Mouse (Mus musculus) embryonic fibroblast, embryonic 13.5 days (primary cell): ENCODE data around the gene Zfp276. TPM values are rescaled to one million over a fixed set of nuclear protein-coding genes. Genes with fewer than 3 reads are reported as not detected.
"Not testable (repeated sequence)": the region's sequence is repeated elsewhere in the genome, so short reads cannot be mapped to it uniquely, and the experiment has no call there.

Source experiments
- H3K27ac ChIP-seq: 2 replicates; pipeline ENCODE4 v1.5.1; 2012; ENCODE audit warnings: low read length, control low read depth, inconsistent platforms; ENCODE audit not compliant: insufficient read depth
- H3K4me1 ChIP-seq: 2 replicates; pipeline ENCODE4 v1.6.1; 2011; ENCODE audit warnings: low read length; ENCODE audit not compliant: control insufficient read depth, insufficient read depth
- H3K4me3 ChIP-seq: 2 replicates; pipeline ENCODE4 v1.5.1; 2011; ENCODE audit warnings: mild to moderate bottlenecking, control low read depth, low read length; ENCODE audit not compliant: insufficient read depth
- CTCF ChIP-seq: IDR thresholded peaks from 2 replicates; pipeline ENCODE4 v1.5.1; 2011; ENCODE audit warnings: mild to moderate bottlenecking, control low read depth, low read length, moderate library complexity, borderline replicate concordance; ENCODE audit not compliant: insufficient read depth
- POLR2A ChIP-seq: IDR thresholded peaks from 2 replicates; pipeline ENCODE4 v1.6.1; 2011; ENCODE audit warnings: low read depth, mild to moderate bottlenecking, control low read depth, low read length, moderate library complexity
- polyA plus RNA-seq: library from polyadenylated mRNA; stranded (reverse); fragments of >200 nt; gene quantifications from 2 replicates; pipeline ENCODE4 v1.2.4, GENCODE M21; 2011; ENCODE audit warnings: low read depth; ENCODE audit not compliant: missing spikeins, insufficient read length

Zfp276 gene
- polyA plus RNA-seq, 1 experiment, result 13.2 TPM

DNA sequence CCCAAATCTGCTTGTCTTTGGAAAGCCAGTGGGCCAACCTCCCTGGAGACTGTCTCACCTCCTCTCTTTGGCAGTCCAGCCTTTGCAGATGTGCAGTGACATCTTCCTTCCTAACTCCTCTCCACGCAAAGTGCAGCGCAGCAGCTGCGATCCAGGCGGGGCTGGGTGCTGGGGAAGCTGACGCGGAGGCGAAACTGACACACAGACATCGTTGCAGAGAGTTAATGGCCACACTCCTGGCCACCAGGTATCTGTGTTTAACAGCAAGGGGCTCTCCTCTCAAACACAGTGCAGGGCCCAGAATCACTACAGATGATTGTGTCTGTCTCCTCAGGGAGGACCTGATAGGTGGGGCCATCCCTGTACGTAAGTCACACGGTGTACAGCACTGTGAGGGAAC, 17.2 kb downstream of the Zfp276 start:
- Histone ChIP-seq H3K4me3 (no peak overlapping the region), H3K4me1 (no peaks in the 10 kb centered on the region), H3K27ac (no peak overlapping the region)
- TF ChIP-seq CTCF (no peak), POLR2A (no peak)

- no peaks in the 10 kb centered on the region for H3K4me1 ChIP-seq
- H3K4me3 ChIP-seq, result no peak overlapping the region
- no peak overlapping the region for H3K27ac ChIP-seq
- TF ChIP-seq CTCF (no peak), POLR2A (no peak)
Measured at GRCm38 (mm10) chr8:123271901-123272300, 17.9 kb downstream of the Zfp276 start.

DNA sequence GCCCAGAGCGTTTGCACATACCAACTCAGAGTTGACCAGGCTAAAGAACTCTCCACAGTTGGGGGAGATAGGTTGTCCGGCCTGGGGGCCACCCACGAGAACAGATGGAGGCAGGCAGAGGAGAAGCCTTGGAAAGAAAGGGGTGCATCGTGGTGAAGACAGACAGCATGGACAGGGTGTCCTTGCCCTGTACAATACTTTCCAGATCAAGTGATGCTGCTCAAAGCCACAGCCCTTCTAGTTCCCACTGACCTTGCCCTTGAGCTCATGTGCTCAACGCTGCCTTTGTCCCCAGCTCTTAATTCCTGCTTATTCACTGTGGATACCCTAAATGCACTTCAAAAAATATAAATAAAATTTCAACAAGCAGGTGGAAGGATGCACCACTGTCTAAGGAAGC, 20.5 kb downstream of the Zfp276 start:
- Histone ChIP-seq H3K4me3 (no peak overlapping the region), H3K4me1 (peaks cover 2% of the 10 kb centered on the region; the same call in 1 of the 2 replicates), H3K27ac (no peak overlapping the region)
- TF ChIP-seq POLR2A (no peak), CTCF (no peak)

DNA sequence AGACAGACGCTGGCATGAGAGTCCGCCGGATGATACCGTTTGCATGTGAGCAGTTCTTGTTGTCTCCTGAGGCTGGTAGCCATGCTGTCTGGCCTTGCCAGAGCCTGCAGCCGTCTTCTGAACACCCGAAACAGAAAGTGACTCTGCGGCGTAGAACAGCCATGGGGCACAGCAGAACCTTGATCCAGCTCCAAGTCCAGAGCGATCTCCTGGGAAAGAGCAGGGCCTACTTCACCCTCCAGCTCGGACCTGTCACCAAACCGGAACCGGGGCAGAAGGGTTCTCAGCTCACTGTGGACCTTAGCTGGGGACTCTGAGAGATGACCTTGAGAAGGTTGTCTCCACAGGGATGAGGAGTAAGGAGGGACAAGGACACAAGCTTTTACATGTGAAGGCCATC, 21.1 kb downstream of the Zfp276 start:
- Histone ChIP-seq H3K27ac (no peak overlapping the region), H3K4me3 (no peak overlapping the region), H3K4me1 (peaks cover 2% of the 10 kb centered on the region; the same call in 1 of the 2 replicates)
- no peak for TF ChIP-seq CTCF
- TF ChIP-seq POLR2A, result no peak

GRCm38 (mm10) chr8:123278445-123278844, 24.4 kb downstream of the Zfp276 start:
- TF ChIP-seq POLR2A, result no peak
- no peak for TF ChIP-seq CTCF
- Histone ChIP-seq H3K4me1 (peaks cover 2% of the 10 kb centered on the region; the same call in 1 of the 2 replicates), H3K27ac (no peak overlapping the region), H3K4me3 (no peak overlapping the region)

DNA sequence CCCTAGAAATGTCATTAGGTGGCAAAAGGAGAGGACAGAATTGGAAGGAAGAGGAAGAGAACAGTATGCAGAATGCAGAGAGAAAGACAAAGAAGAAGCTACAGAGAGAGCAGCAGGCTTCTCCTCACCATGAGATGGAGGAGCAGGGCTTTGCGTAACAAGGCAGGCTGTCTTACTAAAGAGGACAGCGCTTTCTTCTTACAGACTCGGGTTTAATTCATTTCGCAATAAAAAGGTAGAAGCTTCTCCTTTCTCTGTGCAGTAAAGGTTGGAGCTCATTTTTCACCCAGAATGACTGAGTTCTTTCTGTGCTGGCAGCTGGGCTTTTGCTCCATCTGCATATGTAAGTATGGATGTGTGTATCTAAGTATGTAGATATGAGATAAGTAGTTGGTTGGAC, 25.8 kb downstream of the Zfp276 start:
- Histone ChIP-seq H3K27ac (no peak overlapping the region), H3K4me1 (peaks cover 7% of the 10 kb centered on the region), H3K4me3 (no peak overlapping the region)
- TF ChIP-seq POLR2A, result no peak
- TF ChIP-seq CTCF, result no peak

- Histone ChIP-seq H3K27ac (no peak overlapping the region), H3K4me1 (peaks cover 8% of the 10 kb centered on the region), H3K4me3 (no peak overlapping the region)
- TF ChIP-seq POLR2A (no peak), CTCF (no peak)
Measured at GRCm38 (mm10) chr8:123280302-123281094, 26.5 kb downstream of the Zfp276 start.

GRCm38 (mm10) chr8:123282994-123283393, 29.0 kb downstream of the Zfp276 start:
- H3K4me3 ChIP-seq, H3K27ac ChIP-seq, H3K4me1 ChIP-seq: not testable (repeated sequence)

- TF ChIP-seq POLR2A, result no peak
- H3K4me1 ChIP-seq, result peaks cover 6% of the 10 kb centered on the region
- no peak overlapping the region for H3K4me3 ChIP-seq
- no peak overlapping the region for H3K27ac ChIP-seq
Measured at GRCm38 (mm10) chr8:123283991-123284390, 30.0 kb downstream of the Zfp276 start.

DNA sequence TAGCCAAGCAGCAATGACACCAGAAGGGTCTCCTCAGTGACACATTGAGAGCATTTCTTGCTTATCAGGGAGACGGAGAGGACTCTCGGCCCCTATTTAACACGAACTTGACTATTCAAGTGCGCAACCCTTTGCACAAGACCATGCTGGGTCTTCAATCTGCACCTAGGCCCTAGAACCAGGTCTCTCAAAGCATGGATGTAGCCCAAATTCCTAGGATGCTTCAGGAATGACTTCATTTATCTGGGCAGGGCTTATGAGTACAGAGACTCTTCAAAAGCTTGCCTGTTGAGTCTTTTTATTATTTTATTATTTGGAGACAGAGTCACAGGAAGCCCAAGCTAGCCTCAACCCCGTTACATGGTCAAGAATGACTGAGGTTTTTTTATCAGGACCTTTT, 30.5 kb downstream of the Zfp276 start:
- Histone ChIP-seq H3K27ac (no peak overlapping the region), H3K4me1 (peaks cover 6% of the 10 kb centered on the region), H3K4me3 (no peak overlapping the region)
- TF ChIP-seq CTCF, result no peak
- TF ChIP-seq POLR2A, result no peak
